Mouse (Mus musculus) embryo, embryonic 10.5 days (tissue): ENCODE measurements around the gene Ncaph2.

Source experiments
- DNase-seq: peaks from one replicate; pipeline ENCODE4 v3.0.0-alpha.2; 2015; ENCODE audit warnings: low spot score

Ncaph2 gene

DNA sequence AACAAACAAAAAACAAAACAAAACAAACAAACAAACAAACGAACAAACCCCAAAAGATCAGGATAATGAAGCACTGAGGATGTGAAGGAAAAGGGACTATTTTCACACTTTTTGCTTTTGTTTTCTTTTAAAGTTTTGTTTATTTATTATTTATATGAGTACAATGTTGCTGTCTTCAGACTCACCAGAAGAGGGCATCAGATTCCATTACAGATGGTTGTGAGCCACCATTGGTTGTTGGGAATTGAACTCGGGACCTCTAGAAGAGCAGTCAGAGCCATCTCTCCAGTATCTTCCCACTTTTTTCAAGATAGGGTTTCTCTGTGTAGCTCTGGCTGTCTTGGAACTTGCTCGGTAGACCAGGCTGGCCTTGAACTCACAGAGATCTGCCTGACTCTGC is 12.2 kb upstream of the Ncaph2 start:
- DNase-seq, result no peak

DNA sequence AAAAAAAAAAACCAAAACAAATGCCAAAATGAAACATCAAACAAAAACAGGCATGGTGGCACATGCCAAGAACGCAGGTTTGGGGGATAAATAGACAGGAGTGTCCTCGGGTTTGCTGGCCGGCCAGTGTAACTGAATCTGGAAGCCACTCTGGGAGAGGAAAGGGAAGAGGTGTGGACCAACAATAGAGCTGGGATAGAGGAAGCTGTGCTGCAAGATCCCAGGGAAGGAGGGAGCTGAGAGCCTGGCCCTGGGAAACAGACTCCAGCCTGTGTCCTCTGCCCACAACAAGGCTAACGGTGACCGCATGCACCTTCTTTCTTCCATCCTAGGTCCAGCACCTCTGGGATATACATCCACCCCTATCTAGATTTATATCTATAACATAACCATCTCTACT is 5.1 kb upstream of the Ncaph2 start:
- no peak for DNase-seq

DNA sequence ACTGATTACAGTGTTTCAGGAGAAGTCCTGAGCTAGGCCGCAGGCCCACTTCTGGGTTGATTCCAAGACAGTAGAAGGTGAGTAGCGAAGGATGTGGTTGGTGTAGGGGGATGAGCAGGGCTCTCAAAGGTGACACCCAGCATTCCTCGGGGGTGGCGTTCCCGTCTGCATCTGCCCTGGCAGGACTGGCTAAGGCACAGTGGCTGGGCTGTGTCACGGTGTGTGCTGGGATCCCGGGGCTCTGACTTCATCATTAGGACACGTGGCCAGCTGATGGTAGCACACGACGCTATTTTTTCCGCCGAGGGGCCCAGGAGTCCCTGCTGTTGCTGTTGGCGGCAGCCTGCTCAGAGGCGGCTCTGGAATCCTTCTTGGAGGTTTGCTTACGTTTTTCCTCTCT is 4.2 kb upstream of the Ncaph2 start:
- DNase-seq, result no peak

DNA sequence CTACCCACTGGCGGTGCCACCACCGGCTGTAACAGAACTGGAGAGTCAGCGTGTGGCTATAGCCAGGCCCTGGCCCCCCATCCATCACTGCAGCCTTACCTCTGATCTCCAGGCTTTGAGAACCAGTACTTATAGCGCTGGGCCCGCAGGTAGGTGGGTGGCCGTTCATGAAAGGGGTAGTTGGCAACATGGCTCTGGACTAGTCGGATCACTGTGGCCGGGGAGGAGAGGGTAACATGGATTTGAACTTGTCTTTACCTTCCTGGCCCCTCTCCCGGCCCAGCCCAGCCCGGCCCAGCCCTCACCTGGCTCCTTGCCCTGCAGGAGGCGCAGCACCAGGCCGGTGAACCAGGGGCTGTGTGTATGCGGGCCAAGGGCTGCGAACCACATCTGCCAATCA is 3.5 kb upstream of the Ncaph2 start:
- no peak for DNase-seq

DNA sequence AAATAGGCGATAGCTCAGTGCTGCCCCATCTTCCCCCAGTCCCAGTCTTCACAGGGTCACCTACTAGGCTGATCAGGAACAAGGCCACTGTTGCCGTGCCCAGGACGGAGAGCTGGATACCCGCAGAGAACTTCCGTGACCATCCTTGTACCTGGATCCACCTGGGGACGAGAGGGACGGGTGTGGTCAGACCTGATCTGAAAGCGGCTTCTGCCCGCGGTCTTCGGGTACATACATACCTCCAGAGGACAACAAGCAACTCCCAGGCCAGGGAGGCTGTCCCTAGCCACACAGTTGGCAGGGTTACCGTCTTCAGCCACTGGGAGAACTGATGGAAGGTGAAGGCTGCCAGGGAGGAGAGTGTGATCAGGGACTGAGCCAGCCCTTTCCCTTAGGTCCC is 2.7 kb upstream of the Ncaph2 start:
- DNase-seq, result no peak

DNA sequence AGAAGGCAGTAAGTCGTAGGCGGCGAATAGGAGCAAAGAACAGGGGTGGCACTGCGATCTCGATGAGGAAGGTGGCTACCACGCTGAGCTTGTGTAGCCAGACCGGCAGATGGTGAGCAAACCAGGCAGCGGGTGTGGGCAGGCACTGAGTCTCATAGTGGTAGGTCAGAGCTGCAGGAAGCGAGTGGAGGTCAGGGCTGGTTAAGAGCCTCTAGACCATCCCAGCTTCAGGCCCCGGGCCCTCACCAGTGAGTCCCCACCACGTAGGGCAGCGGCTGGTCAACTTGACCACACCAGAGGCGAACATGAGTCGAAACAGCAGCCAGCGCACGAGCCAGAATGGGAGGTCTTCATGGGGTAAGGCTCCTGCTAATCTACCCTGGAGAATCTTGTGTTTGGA is 1.7 kb upstream of the Ncaph2 start:
- no peak for DNase-seq

DNA sequence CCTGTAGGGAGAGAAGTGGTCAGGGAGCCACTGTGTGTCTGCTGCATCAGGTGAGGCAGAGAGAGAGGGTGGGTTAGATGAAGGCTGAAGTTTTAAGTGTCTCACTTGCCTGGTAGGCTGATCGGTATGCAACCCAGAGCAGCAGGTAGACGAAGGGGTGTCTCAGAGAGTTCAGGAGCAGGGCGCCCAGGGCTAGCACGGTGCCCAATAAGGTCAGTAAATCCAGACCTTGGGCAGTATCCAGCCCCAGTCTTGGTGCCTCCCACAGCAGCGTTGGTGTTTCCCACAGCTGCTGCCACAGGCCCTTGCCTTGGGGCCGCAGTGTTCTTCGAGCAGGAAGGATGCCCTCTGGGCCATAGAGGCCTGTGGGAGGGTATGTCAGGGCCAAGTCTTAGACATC is 1.1 kb upstream of the Ncaph2 start:
- no peak for DNase-seq

DNA sequence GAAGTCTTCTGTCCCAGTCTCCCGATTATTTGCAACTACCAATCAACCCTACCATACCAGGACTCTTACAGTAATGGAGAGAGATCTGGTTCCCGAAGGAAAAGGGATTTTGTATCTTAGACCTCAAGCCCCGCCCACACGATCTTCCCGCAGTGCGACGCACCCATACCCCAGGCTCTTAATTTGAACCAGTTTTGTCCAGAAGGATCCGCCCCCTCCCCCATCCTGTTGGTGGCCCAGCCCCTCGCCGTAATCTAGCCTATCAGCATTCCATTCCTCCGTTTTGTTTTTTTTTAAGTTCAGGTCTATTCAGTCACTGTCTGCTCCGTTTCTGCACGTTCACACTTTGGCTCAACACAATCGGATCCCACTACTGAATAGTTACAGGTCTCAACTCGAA is 853 bp downstream of the Ncaph2 start:
- peak; percentile 99 for DNase-seq

DNA sequence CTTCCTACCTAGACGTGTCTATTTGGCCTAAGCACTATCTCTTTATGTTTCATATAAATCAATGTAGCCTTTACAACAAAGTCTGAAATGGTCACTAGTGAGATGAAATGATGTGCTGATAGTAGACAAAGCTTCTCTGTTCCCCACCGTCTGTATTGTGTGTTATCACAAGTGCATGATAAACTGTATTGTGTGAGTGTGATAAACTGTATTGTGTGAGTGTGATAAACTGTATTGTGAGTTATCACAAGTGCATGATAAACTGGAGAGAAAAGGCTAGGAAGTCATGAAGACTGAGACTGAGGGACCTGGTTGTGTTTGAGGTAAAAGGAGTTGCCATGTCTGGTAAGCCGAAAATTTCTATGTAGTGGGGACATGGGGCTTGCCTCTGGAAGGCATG is 3.3 kb downstream of the Ncaph2 start:
- DNase-seq, result no peak

DNA sequence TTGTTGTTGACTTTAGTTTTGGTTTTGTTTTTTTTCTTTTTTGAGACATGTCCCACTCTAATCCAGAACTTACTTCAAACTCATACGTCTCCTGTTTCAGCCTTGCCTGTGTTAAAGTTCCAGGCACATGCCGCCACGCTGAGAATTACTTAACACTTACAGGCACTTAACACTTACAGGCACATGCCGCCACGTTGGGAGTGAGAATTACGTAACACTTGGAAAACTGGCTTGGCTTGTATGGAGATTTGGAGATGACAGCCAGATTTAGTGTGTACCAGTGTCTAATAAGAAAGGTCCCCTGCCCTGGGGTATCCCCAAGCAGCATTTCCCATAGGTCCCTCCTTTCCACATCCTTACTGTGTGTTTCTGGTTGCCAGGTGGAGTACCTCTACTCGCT is 7.5 kb downstream of the Ncaph2 start:
- no peak for DNase-seq

DNA sequence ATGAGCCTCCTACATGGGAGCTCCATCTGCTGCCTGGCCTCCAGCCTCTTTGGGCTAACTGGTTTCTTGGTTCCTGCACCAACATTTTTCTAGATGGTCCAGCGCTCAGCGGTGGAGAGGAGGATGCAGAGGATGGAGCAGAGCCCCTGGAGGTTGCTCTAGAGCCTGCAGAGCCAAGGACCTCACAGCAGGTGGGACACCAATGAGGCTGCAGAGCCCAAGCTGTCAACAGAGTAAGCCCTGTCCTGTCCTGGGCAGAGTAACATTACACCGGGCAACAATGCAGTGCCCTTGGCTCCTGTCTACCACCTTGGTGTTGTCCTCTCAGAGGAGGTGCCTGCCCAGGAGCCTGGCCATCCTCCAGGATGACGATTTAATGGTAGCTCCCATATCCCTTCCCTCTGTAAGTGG is 9.6 kb downstream of the Ncaph2 start:
- DNase-seq, result no peak

DNA sequence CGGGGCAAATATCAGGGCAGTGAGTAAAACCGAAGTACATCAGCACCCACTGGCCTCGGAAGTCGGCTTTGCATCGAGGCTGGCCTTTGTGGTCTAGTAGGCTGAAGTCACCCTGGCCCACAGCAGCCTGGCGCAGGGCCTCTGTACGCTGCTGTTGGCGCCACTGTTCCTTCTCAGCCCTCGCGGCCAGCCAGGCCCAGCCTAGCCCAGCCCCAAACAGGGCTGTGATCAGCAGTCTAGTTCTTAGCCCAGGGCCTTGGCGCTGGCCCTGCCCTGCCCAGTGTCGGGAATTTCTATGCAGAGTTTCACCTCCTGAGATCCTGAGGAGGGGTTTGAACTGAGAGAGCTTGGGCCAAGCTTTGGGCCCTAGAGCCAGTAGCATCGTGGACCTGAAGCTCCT is 16.5 kb downstream of the Ncaph2 start:
- DNase-seq, result no peak

DNA sequence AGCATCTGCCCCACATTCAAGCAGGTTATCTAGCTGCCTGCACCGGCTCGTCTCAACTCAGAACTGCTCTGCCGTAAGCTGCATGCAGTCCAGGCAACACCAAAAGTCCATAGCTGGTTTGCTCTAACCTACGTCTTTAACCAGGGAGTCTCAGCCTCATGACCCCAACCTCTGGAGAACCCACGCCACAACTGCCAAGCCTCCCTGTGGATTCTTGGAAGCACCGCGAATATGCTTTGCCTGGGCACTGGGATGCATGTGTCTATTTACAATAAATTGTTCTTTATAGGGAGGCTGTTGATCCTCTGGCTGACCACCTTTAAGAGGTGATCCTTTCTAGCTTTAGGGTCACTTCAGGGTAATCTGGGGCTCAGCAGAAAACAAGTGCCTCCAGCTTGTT is 17.0 kb downstream of the Ncaph2 start:
- no peak for DNase-seq

DNA sequence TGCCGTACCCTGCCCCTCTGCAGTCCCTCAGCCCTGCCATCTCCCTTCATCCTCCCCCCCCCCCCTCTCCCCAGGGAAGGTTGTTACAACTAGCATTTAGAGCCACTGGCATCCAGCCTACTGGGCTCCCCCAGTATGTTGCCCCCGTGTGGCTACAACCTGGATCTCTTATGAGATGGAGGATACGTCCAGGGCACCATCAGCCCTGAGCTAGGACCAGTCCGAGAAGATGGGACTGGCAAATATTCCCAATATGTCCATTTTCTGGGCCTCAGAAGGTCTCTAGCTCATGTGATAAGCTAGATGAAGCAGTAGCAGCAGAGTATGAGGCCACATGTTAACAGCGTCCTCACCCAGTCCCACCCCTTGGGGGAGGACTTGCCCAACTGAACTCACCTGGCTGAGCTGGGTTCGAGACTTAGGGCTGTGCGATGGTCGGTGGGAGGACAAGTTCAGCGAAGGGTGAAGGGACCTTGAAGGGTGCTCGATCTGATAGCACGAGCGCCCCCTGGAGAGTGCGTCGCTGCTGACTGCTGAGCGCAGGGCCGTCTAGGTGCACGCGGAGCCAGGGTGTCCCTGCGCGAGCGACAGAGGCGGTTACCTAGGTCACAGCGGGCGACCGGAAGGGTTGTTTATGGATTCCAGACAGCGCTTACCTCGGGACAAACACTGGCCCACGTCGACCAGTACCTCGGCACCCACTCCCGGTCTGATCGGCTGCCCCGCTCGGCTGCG is 17.7 kb downstream of the Ncaph2 start:
- peak; percentile 85 for DNase-seq

DNA sequence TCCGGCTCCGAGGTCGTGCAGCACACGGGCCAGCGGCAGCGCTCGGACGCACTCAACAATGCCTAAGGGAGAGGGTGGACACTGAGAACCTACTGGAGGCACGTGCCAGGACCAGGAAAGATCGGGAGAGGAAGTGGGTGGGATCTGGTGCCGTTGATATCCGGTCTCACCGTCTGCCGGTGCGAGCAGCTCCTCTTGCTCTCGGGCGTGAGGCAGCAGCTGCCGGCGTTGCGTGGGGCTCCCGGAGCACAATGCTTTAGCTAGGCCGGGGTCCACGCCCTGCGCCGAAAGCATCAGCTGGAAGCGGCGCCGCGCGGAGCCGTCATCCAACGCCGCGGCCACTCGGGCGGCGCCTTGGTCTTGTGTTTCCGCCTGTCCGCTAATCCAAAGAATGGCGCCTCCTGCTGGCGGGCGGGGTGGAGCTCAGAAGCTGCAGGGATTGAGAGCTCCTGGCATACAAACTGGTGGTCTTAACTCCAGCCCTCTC is 18.3 kb downstream of the Ncaph2 start, which contains the start of gene Sco2:
Sco2 (minus strand) TSS at position 85 of the 487 bp plus-strand sequence.
- peak; percentile 95 for DNase-seq

DNA sequence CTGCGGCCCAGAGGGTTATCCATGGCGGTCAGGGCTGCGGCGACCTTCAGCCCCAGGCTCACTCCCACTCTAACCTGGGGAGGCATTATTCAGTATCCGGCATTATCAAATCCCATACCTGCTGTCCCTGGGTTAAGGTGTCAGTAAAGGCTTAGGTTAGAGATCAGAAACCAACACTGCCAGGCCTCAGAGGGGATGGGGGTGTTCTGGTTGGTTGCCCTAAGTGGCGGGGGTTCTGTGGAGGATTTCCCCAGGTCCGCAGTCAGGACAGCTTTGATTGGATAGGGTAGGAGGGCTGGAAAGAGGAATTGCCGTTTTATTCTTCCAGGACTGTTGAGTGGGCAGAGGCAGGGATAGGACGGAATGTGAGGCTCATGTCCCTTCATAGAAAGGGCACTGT is 18.8 kb downstream of the Ncaph2 start:
- DNase-seq, result no peak

DNA sequence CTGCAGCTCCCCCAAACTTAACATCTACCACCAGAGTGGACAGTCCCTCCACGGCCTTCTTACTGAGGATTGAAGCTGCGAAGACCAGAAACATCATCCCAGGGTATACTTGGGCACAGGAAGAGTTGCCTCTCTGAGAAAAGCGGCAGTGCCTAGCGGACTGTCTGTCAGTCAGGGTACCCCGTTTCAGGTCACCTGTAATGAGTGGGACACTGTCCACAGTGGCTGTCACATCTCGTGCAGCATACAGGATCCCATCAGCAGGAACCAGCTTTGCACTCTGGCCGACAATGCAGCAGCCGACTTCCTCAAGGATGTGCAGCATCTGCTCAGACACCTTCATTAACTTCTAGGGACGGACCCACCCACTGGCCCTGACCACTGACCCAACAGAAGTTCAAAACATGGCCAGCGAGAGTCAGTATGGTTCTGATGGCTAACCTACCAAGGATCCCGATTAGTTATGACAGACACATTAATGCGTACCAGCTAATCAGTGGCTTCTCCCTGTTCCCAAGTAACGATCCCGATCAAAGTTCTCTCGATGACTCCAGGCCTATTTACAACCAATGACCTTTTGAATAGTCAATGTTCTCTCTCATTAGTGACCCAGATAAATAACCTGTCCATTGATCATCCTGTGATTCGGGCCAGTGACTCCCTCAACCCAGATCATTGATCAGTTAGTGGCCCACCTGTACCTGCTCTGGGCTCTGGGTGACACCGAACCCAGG is 19.4 kb downstream of the Ncaph2 start:
- DNase-seq, result no peak

DNA sequence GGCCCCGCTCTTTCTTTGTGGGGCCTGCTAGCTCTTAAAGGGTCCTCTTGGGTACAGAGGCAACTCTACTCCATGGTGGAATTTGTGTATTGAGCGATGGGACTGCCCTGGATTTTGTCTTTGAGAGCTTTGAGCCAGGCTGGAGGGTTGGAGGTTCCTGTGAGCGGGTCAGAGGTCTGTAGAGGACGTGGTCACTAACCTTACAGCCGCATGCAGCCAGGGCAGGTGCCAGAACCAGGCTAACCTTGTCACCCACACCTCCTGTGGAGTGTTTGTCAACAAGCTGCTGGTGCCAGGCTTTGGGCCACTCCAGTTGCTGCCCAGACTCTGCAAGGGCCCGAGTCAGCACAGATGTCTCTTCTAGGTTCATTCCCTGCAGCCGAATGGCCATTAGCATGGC is 20.5 kb downstream of the Ncaph2 start:
- DNase-seq, result no peak

DNA sequence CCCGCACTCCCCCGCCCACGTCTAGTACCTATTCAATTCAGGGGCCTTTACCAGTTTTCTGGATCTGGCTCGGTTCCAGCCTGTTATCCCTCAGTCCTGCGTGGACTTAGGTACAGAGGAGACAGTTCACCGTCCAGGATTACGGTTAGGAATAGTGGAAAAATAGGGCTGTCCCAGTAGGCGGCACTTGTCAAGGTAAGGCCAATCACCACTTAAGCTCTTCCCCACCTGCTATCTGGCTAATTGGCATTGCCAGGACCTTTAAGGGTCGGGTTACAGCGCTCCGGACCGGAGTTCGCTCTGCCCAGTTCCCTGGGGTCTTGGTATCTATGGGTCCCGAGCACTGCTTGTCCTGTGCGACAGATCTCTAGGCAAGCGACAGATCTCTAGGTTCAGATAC is 21.4 kb downstream of the Ncaph2 start, which contains the start of gene Tymp:
Tymp (minus strand) TSS at position 83 of the 400 bp plus-strand sequence.
- DNase-seq, result no peak

DNA sequence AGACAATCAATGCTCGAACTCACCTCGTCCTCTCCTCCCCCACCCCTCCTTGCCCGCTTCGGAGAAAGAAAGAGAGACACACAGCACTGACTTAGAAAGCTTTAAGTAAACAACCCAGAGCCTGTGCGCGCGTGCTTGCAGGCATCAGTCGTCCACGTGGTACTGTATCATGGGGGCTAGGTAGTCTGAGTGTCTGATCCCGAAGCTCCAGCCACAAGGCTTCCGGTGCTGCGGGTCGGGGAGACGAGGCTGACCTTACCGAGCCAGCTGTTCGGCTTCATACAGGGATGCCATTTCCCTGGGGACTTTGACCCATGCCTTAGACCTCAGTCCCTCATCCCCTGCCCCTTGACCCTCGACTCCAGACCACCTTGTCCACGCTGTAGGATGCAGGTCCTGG is 21.8 kb downstream of the Ncaph2 start:
- peak; percentile 30 for DNase-seq

DNA sequence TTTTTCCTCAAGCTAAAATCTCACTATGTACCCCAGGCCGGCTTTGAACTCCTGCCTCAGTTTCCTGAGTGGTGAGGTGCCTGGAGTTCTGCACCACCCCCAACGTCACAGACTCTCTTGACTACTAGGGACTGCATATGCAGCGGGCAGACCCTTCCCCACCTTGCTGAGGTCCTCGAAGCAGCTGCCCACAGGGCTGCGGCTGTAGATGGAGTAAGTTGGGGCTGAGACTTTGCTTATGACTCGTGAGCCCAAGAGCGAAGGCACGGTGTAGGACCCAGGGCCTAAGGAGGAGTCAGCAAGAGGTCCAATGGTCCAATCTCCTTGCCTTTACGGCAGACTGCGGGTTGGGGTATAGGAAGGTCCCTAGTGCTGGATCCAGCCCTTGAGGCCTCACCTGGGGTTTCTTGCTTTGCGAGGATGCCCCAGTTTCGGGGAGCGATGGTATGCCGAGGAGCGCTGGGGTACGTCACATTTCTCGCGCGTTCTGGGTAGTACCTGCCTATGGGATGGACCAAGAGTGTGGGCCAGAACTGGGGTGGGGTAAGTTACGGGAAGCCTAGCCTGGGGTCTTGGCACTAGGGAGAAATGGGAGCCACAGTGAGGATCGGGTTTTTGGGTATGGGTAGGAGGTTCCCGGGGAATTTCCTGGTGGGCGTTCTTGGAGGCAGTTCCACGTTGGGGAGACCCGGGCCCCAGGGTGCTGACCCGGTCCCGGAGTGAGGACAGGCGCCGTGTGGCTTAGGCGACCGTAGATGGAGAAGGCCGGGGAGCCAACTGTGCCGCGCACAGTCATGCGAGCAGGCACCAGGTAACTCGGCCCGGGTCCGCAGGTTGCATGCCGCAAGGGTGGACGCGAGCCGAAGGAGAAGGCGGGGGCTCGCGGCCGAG is 22.7 kb downstream of the Ncaph2 start:
- DNase-seq, result peak; percentile 15

DNA sequence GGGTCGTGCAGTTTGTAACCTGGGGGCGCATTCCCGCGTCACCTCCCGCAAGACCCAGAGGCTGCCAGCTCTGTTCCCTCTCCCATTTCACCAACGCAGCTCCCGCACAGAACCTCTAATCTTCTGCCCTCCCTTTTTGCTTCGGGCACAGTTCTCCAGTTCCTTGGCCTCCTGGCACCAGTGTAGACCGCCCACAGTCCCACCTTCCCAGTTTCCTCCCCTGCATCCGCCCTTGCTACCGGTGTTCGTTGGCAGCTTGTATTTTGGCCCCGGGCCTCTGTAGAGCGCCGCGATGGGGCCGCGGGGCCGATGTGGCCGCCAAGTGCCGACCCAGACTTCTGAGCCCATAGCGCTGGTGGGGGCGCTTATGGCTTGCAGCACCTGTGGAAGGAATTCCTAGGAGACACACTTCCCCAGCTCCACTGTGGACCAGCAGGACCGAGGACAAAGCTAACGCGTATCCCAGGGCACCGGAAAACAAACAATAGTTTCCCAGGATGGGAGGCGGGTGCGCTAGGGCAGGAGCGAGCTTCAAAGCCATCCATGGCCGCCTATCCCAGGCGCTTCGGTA is 23.4 kb downstream of the Ncaph2 start, which contains the start of gene Odf3b:
Odf3b (minus strand) TSS at position 452 of the 571 bp plus-strand sequence.
- DNase-seq, result peak; percentile 59
